Mouse (Mus musculus): ENCODE measurements around the gene Rab3d. TPM values are rescaled to one million over a fixed set of nuclear protein-coding genes. Genes with fewer than 3 reads are reported as not detected.

Gene Rab3d
- polyA plus RNA-seq, 1 experiment from 2014 or later: 28.4 TPM

DNA sequence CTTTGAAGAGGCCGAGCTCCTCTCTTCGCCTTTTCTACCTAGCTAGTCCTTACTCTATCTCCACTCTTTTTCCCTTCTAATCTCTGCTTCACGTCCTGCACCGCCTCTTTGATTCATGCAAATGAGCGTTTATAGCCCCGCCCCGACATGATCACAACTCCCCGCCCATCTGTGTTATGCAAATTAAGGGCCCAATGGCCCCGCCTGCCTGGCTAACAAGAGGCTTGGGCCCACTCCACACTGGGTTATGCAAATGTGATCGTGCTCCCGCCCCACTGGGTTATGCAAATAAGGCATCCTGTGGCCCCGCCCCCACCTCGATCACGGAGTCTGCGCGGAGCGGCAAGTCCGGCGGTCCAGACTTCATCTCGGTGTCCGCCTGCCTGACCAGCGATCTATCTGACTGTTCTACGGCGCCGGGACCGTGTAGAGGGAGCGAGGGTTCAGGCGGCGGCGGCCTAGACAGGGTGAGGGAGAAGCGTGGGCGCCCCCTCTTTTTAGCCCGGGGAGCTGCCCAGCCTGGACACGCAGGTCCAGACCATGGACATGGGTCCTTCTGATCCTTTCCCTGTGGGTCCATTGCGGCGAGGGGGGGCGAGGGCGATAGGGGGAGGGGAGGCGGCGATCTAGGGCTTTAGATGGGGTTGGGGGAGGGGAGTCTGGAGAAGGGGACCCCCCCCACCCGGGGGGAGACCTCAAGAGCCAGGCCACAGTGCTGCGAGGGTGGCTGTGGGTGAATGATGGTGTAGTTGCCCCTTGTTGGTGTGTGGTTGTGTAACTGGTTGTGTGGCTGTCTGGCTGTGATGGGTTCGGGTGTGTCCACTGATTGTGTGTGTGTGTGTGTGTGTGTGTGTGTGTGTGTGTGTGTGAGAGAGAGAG is 18.9 kb upstream of the Rab3d start, which contains the start of gene Plppr2:
TSS of gene Plppr2 (plus strand) at position 342 of the 879 bp plus-strand sequence.
- Histone ChIP-seq H3K9ac (replicated peaks; ENCODE audit: low read depth) (0 out of 2 replicates have a peak within 1 kb of the TSS, but pooled peaks have one; percentile 23), H3K36me3 (ENCODE audit: insufficient read depth, low read length) (no peaks in the 10 kb centered on the region), H3K4me2 (replicated peaks; ENCODE audit: low read depth, low read length) (peak within 1 kb of the TSS; percentile 71), H3K4me3 (ENCODE audit: low read depth, low read length) (peak within 1 kb of the TSS; percentile 43), H3K27me3 (replicated peaks; ENCODE audit: insufficient read depth, low read length) (no peaks in the 10 kb centered on the region), H3K4me1 (ENCODE audit: insufficient read depth, low read depth, low read length) (no peaks in the 10 kb centered on the region; the same call in 1 of the 2 replicates), H3K27ac (ENCODE audit: low read length) (no peak within 1 kb of the TSS), H3K9me3 (ENCODE audit: low read length) (no peaks in the 10 kb centered on the region)
- TF ChIP-seq EP300 (IDR thresholded peaks at IDR 0.05) (no peak), CTCF (IDR thresholded peaks at IDR 0.05) (peak; percentile 13; the same call in 1 of the 2 replicates)
- peak; percentile 99 for DNase-seq (ENCODE audit: low spot score)
- WGBS: 1% methylated on average over 39 of the region's 43 CpGs
- peak; percentile 99 for ATAC-seq

DNA sequence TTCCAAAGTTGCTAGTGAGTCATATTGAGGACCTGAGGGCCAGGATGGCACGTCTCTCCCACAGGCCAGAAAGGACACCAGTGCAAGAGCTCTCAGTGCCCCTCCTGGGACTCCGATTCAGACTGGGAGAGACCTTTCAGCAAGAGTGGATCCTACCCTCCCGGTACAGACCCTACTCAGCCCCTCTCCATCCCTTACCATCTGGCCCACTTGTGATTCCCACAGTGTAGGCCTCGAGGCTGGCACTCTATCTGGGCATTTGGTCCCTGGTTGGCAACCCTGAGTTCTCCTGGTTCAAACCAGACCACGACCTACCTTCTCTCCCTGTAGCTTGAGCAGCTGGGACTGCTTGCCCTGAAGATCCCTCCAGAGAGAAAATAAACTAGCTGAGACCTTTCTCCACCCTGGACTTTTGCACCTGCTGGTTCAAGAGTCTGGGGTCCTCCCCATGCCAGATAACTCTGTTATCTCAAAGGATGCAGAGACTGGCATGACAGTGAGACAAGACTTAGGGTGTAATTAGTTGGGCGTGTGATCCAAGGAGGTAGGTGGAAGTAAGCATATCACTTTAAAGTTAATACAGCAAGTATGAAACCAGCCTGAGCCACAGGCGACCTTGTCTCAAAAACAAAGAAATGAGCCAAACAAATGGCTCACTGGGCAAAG is 17.6 kb upstream of the Rab3d start:
- WGBS: 69% methylated on average over 7 of the region's 7 CpGs
- Histone ChIP-seq H3K9ac (replicated peaks; ENCODE audit: low read depth) (no peak overlapping the region), H3K27ac (ENCODE audit: low read length) (no peak overlapping the region), H3K36me3 (ENCODE audit: insufficient read depth, low read length) (no peaks in the 10 kb centered on the region), H3K4me1 (ENCODE audit: insufficient read depth, low read depth, low read length) (no peaks in the 10 kb centered on the region; the same call in 1 of the 2 replicates), H3K4me2 (replicated peaks; ENCODE audit: low read depth, low read length) (no peak overlapping the region), H3K4me3 (ENCODE audit: low read depth, low read length) (no peak overlapping the region), H3K9me3 (ENCODE audit: low read length) (no peaks in the 10 kb centered on the region), H3K27me3 (replicated peaks; ENCODE audit: insufficient read depth, low read length) (no peaks in the 10 kb centered on the region)
- TF ChIP-seq EP300 (IDR thresholded peaks at IDR 0.05) (no peak), CTCF (IDR thresholded peaks at IDR 0.05) (no peak)
- DNase-seq (ENCODE audit: low spot score) (no peak), ATAC-seq (no peak)

DNA sequence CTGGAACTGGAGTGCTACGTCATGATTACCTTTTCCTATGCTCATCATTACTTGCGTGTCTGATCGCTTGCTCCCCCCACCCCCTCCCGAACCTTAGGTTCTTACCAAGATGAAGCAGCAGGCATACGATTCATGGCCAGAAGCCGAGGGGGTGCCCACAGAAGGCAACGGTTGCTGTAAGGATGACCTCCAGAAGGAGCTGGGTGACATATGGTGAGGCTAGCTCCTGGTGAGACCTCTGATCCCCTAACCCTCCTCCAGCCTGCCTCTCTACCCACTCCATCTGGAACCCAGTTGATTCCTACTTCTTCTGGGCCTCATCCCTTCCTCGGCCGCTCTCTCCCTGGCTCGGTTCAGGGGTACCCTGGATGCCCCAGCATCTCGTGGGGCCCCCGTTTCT is 16.0 kb upstream of the Rab3d start:
- no peak for ATAC-seq
- no peaks in the 10 kb centered on the region; the same call in 1 of the 2 replicates for H3K4me1 ChIP-seq (ENCODE audit: insufficient read depth, low read depth, low read length)
- H3K9ac ChIP-seq (replicated peaks; ENCODE audit: low read depth): no peak overlapping the region
- no peak for DNase-seq (ENCODE audit: low spot score)
- H3K4me3 ChIP-seq (ENCODE audit: low read depth, low read length): no peak overlapping the region
- no peak overlapping the region for H3K27ac ChIP-seq (ENCODE audit: low read length)
- no peaks in the 10 kb centered on the region for H3K27me3 ChIP-seq (replicated peaks; ENCODE audit: insufficient read depth, low read length)
- no peak for TF ChIP-seq EP300 (IDR thresholded peaks at IDR 0.05)
- TF ChIP-seq CTCF (IDR thresholded peaks at IDR 0.05): no peak
- no peaks in the 10 kb centered on the region for H3K9me3 ChIP-seq (ENCODE audit: low read length)
- no peak overlapping the region for H3K4me2 ChIP-seq (replicated peaks; ENCODE audit: low read depth, low read length)
- no peaks in the 10 kb centered on the region for H3K36me3 ChIP-seq (ENCODE audit: insufficient read depth, low read length)
- WGBS: 87% methylated on average over 12 of the region's 12 CpGs

DNA sequence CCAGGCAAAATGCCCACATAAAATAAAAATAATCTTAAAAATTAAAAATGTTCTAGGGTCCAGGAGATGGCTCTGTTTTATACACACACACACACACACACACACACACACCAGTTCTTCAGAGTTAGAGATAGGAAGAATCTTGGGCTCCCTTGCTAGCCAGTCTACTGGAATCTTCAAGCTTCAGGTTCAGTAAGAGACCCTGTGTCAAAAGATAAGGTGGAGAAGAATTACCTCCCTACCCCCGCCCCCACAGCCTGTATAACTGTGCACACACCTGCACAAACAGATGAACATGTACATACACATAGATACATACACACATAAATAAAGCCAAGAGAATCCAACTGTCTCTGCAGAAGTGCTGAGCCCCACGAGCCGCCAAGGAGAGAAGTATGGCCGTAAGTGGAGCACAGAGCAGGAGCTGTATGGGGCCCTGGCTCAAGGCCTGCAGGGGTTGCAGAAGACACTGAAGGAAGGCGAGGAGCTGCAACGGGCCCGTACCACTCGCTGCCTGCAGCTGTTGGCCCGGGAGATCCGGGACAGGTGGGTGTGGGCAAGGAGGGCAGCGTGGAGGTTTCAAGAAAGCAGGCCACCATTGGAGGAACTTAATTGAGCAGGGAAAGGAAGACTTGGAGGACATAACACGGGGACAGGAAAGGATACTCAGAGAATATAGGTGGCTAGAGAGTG is 14.6 kb upstream of the Rab3d start:
- Histone ChIP-seq H3K9me3 (ENCODE audit: low read length) (no peaks in the 10 kb centered on the region), H3K4me3 (ENCODE audit: low read depth, low read length) (no peak overlapping the region), H3K36me3 (ENCODE audit: insufficient read depth, low read length) (no peaks in the 10 kb centered on the region), H3K27ac (ENCODE audit: low read length) (no peak overlapping the region), H3K9ac (replicated peaks; ENCODE audit: low read depth) (no peak overlapping the region), H3K4me1 (ENCODE audit: insufficient read depth, low read depth, low read length) (no peaks in the 10 kb centered on the region; the same call in 1 of the 2 replicates), H3K27me3 (replicated peaks; ENCODE audit: insufficient read depth, low read length) (no peaks in the 10 kb centered on the region), H3K4me2 (replicated peaks; ENCODE audit: low read depth, low read length) (no peak overlapping the region)
- WGBS: 54% methylated on average over 12 of the region's 12 CpGs
- DNase-seq (ENCODE audit: low spot score) (no peak), ATAC-seq (no peak)
- no peak for TF ChIP-seq EP300 (IDR thresholded peaks at IDR 0.05)
- no peak for TF ChIP-seq CTCF (IDR thresholded peaks at IDR 0.05)

DNA sequence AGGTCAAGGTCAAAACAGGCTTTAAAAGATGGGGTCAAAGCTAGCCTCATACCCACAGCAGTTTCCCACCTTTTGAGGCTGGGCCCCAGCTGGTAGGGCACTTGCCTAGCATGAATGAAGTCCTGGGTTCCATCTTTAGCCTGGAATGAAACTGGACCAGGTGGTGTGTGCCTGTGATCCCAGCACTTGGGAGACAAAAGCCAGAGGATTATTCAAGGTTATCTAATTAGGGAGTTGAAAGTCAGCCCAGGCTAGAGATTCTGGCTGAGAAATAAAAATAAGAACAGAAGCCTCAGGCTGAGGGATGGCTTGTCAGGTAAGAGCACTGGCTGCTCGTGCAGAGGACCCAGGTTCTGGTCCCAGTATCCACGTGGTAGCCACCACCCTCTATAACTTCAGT is 14.0 kb upstream of the Rab3d start:
- H3K4me2 ChIP-seq (replicated peaks; ENCODE audit: low read depth, low read length): no peak overlapping the region
- no peaks in the 10 kb centered on the region for H3K36me3 ChIP-seq (ENCODE audit: insufficient read depth, low read length)
- no peak for ATAC-seq
- H3K4me1 ChIP-seq (ENCODE audit: insufficient read depth, low read depth, low read length): no peaks in the 10 kb centered on the region; the same call in 1 of the 2 replicates
- H3K27me3 ChIP-seq (replicated peaks; ENCODE audit: insufficient read depth, low read length): no peaks in the 10 kb centered on the region
- TF ChIP-seq EP300 (IDR thresholded peaks at IDR 0.05) (no peak), CTCF (IDR thresholded peaks at IDR 0.05) (no peak)
- H3K27ac ChIP-seq (ENCODE audit: low read length): no peak overlapping the region
- 56% methylated on average over 2 of the region's 2 CpGs for WGBS
- no peak for DNase-seq (ENCODE audit: low spot score)
- no peak overlapping the region for H3K9ac ChIP-seq (replicated peaks; ENCODE audit: low read depth)
- no peaks in the 10 kb centered on the region for H3K9me3 ChIP-seq (ENCODE audit: low read length)
- H3K4me3 ChIP-seq (ENCODE audit: low read depth, low read length): no peak overlapping the region

DNA sequence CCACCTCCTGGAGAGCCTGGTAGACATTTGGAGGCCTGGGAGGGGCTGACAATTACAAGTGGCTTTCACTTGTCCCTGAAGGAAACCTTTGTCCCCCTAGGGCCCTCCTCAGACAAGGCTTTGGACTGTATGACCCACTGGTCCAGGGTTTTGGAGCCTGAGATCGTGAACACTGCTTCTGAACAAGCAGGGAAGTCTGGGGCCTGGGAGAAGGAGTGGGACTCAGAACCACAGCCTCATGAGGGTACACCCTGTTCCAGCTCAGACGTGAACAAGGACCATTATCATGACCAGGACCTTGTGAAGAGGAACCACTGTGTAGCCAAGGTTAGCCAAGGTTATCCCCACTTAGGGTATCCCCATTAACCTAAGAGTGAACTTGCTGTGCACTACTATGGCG is 11.2 kb upstream of the Rab3d start:
- DNase-seq (ENCODE audit: low spot score) (no peak), ATAC-seq (no peak)
- Histone ChIP-seq H3K27ac (ENCODE audit: low read length) (no peak overlapping the region), H3K9ac (replicated peaks; ENCODE audit: low read depth) (no peak overlapping the region), H3K4me3 (ENCODE audit: low read depth, low read length) (no peak overlapping the region), H3K27me3 (replicated peaks; ENCODE audit: insufficient read depth, low read length) (no peaks in the 10 kb centered on the region), H3K36me3 (ENCODE audit: insufficient read depth, low read length) (no peaks in the 10 kb centered on the region), H3K4me1 (ENCODE audit: insufficient read depth, low read depth, low read length) (peaks cover 13% of the 10 kb centered on the region), H3K4me2 (replicated peaks; ENCODE audit: low read depth, low read length) (no peak overlapping the region), H3K9me3 (ENCODE audit: low read length) (no peaks in the 10 kb centered on the region)
- 77% methylated on average over 3 of the region's 3 CpGs for WGBS
- TF ChIP-seq CTCF (IDR thresholded peaks at IDR 0.05) (no peak), EP300 (IDR thresholded peaks at IDR 0.05) (no peak)
